Mouse (Mus musculus): Measurements from ENCODE around the gene Gm17334. TPM values are rescaled to one million over a fixed set of nuclear protein-coding genes. Genes with fewer than 3 reads are reported as not detected.

Gm17334 gene
- 0.50 and 1.0 TPM in 2 replicates for total RNA-seq (2017)

DNA sequence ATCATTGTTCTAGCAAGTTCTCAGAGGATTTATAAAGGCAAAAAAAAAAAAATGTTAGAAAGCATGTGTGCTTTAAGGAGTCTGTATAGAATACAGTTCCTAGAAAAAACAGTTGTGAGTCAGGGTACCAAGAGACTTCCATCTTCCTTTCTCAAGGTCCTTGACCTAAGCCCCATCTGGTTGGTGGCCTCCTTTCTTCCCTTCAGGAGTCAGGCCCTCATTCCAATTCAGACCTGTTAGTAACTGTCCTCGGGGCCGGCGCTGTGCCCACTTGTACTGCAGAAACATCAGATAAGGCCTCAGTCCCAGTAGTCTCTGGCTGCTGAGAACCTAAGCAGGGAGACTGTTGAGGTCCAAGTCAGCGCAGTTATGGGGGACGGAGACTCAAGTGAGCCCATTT, at the start of gene Gm17334:
Gm17334 (minus strand) TSS at position 101 of the 400 bp plus-strand sequence.
- ATAC-seq (replicated peaks in 1 of 2; ENCODE audit: insufficient read depth in 1 of 2, low FRiP score in 2 of 2, low TSS enrichment in 1 of 2, low read depth in 1 of 2, poor library complexity in 2 of 2, severe bottlenecking in 2 of 2): no peak

DNA sequence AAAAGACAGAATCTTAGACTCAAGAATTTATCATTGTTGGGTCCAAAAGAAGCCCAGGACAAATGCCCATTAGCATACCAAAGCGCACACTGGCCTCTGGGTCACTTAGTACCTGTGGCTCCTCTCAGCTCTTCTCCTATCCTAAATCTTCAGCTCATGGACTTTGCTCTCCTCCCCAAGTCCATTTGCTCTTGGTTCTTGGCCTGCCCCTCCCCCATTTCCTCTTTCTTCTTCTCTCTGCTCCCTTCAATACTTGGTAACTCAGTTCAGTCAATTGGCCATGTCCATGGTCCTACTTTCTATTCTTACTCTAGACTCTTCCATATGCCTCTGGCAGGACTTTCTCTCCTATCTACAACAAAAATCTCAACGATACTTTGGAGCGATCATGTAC, 49.0 kb upstream of the Gm17334 start:
- no peak for ATAC-seq (replicated peaks in 1 of 2; ENCODE audit: insufficient read depth in 1 of 2, low FRiP score in 2 of 2, low TSS enrichment in 1 of 2, low read depth in 1 of 2, poor library complexity in 2 of 2, severe bottlenecking in 2 of 2)

DNA sequence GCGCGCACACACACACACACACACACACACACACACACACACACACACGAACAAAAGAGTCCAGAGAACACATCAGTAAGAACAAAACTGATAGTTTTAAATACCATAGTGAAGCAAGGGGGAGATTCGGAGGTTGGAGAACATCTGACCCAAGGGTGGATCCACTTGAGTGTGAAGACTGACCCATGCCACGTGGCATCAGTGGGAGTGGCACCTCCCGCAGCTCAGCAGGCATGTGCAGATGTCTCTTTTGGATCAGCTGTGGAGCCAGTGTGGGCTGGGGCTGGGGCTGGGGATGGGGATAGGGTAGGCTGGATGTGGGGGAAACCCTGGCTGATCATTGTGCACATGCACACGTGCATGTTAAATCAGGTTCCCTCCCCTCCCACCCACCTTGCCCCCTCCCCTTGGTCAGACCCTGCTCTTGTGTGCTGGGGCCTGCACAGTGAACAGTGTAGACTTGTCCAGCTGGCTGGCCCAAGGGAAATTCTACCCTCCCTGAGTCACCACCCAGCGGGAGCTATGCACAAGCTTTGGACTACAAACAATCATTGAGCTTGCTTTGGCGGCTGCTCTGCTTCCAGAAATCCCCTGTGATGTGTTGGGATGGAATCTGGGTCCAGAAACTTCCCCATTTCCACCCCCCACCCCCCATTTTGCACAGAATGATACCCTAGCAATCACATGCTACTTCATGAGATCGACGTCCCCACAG, 48.4 kb upstream of the Gm17334 start:
- no peak for ATAC-seq (replicated peaks in 1 of 2; ENCODE audit: insufficient read depth in 1 of 2, low FRiP score in 2 of 2, low TSS enrichment in 1 of 2, low read depth in 1 of 2, poor library complexity in 2 of 2, severe bottlenecking in 2 of 2)

DNA sequence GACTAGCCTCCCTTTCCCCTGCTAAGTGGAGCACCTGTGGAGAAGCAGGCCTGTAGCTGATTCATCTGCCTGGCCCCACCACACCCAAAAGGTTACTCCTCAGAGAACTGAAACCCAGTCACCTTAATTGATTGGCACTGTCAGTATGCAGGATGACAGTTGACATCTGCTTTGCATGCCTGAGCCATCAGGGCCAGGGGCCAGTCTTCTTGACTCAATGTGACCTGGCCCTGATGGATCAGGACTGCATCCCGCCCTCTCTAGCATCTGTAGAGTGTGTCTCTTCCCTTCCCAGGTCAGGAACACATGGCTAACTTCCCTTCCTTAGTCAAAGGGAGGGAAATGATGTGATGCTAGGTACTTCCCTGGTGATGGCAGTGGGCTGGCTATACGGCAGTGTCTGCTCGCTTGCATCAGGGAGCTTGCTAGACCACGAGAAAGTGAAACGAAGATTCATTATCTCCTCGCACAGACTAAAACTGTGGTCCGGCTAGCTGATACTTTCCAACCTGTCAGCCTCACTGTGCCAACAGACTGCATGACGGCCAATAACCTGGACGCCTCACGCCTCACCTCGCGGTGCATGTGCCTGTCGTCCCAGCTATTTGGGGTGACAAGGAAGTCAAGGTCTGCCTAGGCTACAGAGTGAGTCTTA, 47.7 kb upstream of the Gm17334 start:
- no peak for ATAC-seq (replicated peaks in 1 of 2; ENCODE audit: insufficient read depth in 1 of 2, low FRiP score in 2 of 2, low TSS enrichment in 1 of 2, low read depth in 1 of 2, poor library complexity in 2 of 2, severe bottlenecking in 2 of 2)

DNA sequence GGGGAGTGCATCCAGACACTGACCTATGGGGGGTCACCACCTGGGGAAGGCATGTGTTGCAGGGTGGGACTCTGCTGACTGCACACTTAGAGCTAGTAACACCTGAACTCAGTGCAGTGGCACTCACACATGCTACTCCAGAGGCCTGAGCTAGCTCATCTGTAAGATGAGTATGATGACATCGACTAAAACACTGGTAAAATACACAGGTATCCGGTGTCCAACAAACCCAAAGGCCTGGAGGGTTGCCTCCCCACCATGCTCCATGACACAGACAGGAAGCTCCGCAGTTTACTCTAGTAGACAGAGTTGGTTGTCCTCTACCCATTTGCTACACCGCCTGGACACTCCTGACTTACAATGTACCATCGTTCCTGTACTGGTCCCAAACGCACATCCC, 46.5 kb upstream of the Gm17334 start:
- ATAC-seq (replicated peaks in 1 of 2; ENCODE audit: insufficient read depth in 1 of 2, low FRiP score in 2 of 2, low TSS enrichment in 1 of 2, low read depth in 1 of 2, poor library complexity in 2 of 2, severe bottlenecking in 2 of 2): no peak

DNA sequence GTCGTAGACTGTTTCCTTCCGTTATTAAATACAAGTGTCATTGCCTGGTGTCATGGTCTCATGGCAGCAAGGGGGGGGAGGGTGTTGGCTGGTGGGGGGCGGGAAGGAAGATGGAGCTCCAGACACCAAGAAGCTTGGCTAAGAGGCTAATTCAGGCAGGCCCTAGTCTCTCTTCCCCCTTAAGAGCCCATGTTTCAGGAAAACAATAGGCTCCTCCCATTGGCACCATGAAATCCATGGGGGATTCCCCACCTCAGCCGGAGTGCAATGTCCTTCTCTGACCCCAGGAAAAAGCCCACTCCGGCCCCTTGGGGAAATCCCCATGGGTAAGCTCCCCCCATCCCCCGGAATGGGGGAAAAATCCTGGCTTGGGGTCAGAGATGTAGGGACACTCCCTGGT, 45.8 kb upstream of the Gm17334 start:
- ATAC-seq (replicated peaks in 1 of 2; ENCODE audit: insufficient read depth in 1 of 2, low FRiP score in 2 of 2, low TSS enrichment in 1 of 2, low read depth in 1 of 2, poor library complexity in 2 of 2, severe bottlenecking in 2 of 2): no peak

DNA sequence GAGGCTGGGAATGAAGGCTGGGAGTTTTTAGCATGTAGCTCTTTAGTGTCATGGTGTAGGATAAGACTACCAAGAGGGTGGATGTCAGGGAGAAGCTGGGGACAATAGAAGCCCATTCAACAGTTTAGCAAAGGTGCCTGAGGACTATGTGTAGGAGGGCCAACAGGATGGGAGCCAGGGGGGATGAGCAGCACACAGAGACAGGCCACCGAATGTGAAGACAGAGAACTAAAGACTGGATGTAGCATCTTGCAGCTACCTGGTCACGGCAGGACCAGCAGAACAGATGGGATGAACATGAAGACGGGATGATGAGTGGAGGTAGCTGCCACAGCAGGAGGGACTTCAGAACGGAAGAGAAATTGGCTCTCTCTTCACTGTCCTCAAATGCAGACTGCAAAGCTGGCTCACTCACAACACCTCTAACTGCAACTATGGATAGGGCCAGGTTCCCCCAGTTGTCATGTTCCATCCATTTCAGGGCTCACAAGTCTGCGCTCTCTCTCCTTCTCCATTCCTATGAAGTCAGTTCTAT, 43.9 kb upstream of the Gm17334 start:
- ATAC-seq (replicated peaks in 1 of 2; ENCODE audit: insufficient read depth in 1 of 2, low FRiP score in 2 of 2, low TSS enrichment in 1 of 2, low read depth in 1 of 2, poor library complexity in 2 of 2, severe bottlenecking in 2 of 2): no peak

DNA sequence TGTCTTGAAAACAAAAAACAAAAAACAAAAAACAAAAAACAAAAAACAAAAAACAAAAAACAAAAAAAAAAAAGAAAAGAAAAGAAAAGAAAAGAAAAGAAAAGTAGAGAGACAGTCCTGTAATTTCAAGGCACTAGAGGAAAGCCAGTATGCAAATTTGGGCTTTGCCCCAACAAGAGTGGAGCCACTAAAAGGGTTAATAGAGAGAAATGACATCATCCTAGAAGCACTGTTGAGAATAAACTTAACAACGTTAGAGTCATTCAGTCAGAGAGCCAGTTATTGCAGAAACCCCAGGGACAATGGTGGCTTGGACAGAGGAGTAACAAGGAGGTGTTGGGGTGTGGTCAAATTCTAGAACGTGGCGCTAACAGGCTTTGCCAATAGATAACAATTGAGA, 41.8 kb upstream of the Gm17334 start:
- no peak for ATAC-seq (replicated peaks in 1 of 2; ENCODE audit: insufficient read depth in 1 of 2, low FRiP score in 2 of 2, low TSS enrichment in 1 of 2, low read depth in 1 of 2, poor library complexity in 2 of 2, severe bottlenecking in 2 of 2)

DNA sequence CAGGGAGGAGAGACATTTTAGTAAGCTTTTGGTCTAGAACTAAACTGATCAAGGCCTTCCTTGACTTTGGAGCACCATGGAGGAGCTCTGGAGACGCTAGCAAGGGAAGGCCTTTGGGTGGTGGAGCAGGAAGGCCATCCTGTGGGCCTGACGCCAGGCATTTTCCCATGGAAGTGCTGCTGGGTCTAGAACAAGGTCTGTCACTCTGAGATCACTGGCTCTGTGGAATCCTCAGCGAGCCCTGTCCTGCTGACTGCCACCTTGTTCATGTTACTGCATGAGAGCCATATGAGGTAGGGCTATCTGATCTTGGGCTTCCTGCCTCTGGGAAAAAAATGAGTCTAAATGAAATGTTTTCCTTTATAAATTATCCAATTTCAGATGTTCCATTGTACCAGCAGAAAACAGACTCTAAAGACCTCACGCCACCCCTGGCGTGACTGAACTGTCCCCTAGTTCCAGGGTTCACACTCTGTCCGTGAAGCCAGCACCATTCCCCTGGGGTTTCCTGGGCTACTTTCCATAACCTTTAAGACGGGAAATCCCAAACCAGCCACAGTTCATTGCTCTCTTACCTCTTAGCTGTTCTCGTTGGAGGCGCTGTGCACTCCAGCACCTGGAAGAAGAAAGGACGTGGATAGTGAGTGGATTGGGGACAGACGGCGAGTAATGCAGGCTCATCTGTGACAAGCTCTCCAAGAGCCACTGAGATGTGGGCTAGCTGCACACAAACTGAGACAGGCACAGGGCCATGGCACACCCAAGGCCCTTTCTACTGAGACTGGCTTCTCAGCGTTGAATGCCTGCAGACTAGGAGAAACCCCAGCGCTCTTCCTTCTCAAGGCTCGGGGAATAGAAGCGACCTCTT, 40.2 kb upstream of the Gm17334 start:
- ATAC-seq (replicated peaks in 1 of 2; ENCODE audit: insufficient read depth in 1 of 2, low FRiP score in 2 of 2, low TSS enrichment in 1 of 2, low read depth in 1 of 2, poor library complexity in 2 of 2, severe bottlenecking in 2 of 2): no peak

DNA sequence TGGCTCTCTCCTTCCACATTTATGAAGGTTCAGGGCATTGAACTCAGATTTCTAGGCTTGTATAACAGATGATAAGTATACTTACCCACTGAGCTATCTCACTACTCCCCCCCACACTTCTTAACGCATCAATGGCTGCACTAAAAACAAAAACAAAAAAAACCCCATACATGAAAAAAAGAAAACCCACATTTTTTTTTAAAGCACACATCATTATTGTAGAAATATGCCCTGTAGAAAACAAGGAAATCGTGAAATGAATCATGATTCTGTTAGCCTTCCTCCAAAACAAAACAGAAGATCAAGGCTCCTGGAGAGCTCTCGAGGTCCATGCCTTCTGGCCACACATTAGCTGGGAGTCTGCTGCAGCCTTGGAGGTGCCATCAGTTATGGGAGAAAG, 38.3 kb upstream of the Gm17334 start:
- no peak for ATAC-seq (replicated peaks in 1 of 2; ENCODE audit: insufficient read depth in 1 of 2, low FRiP score in 2 of 2, low TSS enrichment in 1 of 2, low read depth in 1 of 2, poor library complexity in 2 of 2, severe bottlenecking in 2 of 2)

DNA sequence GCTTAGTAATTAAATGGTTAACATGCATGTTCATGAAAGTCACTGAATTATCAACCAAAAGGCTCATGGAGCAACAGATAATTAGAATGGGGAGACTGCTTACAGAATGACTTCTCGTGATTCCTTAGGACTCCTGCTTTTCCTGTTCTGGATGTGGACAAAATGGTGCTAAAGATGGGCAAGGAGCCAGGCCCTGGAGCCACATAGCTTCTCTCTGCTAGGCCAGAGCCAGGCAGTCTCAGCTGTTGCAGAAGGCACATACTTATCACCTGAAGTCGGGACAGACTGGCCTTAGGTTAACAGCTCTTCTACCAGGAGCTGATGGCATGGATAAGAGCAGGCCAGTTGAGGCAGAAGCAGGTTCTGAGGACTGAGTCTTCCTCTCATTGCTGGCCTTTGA, 37.8 kb upstream of the Gm17334 start:
- no peak for ATAC-seq (replicated peaks in 1 of 2; ENCODE audit: insufficient read depth in 1 of 2, low FRiP score in 2 of 2, low TSS enrichment in 1 of 2, low read depth in 1 of 2, poor library complexity in 2 of 2, severe bottlenecking in 2 of 2)

DNA sequence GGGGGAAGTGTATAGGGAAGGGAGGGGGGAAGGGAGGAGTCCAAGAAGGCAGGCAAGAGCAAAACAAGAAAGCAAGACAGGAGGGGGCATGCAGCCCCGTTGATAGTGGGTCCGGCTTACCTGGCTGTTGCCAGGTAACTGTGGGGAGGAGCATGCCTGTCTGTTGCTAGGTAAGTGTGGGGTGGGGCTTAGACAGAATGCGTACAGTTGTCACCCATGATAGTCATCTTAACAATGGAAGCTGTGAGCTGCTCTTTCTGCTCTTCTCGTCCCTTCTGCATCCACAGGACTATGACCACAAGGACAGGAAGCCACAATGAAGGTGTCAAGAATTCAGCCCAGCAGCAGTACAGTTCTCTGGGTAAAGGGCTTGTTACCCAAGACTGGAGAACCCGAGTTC, 37.2 kb upstream of the Gm17334 start:
- ATAC-seq (replicated peaks in 1 of 2; ENCODE audit: insufficient read depth in 1 of 2, low FRiP score in 2 of 2, low TSS enrichment in 1 of 2, low read depth in 1 of 2, poor library complexity in 2 of 2, severe bottlenecking in 2 of 2): no peak

DNA sequence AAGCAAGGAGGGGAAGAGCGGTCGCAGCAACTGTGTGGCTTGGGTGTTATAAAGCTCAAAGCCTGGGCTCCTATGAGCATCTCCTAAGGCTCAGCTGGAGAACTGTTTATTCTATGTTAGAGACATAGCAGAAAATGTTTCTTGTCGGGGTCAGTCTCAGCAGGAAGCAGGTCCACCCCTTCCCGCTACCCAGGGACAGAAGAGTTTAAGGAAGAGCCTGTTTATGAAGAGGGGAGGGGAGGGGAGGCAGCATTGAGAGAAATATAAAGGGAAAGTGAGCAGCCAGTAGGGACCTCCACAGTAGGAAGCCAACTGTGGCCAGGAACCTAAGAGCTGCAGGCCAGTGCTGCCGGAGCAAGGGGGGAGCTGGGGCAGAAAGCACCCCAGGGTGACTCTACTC, 36.4 kb upstream of the Gm17334 start:
- no peak for ATAC-seq (replicated peaks in 1 of 2; ENCODE audit: insufficient read depth in 1 of 2, low FRiP score in 2 of 2, low TSS enrichment in 1 of 2, low read depth in 1 of 2, poor library complexity in 2 of 2, severe bottlenecking in 2 of 2)

DNA sequence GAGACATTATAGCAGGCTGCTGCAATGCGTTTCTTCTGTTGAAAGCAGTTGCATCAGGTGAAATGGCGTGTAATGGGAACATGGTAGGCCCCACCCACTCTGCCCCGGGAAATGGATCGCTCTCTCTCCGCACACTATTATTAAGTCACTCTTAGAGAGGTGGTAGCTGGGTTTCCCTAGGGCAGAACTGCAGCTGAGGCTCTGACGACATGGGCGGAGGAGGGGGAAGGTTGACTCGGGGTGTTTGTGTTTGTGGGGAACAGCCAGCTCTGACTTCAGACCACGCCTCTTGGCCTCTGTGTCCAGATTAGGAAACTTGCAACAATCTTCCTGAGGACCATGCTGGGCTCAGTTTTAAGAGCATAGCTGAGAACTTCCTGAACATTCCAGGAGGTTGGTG, 32.8 kb upstream of the Gm17334 start:
- ATAC-seq (replicated peaks in 1 of 2; ENCODE audit: insufficient read depth in 1 of 2, low FRiP score in 2 of 2, low TSS enrichment in 1 of 2, low read depth in 1 of 2, poor library complexity in 2 of 2, severe bottlenecking in 2 of 2): peak; percentile 43 to 60; a peak in 1 of 4 replicates

DNA sequence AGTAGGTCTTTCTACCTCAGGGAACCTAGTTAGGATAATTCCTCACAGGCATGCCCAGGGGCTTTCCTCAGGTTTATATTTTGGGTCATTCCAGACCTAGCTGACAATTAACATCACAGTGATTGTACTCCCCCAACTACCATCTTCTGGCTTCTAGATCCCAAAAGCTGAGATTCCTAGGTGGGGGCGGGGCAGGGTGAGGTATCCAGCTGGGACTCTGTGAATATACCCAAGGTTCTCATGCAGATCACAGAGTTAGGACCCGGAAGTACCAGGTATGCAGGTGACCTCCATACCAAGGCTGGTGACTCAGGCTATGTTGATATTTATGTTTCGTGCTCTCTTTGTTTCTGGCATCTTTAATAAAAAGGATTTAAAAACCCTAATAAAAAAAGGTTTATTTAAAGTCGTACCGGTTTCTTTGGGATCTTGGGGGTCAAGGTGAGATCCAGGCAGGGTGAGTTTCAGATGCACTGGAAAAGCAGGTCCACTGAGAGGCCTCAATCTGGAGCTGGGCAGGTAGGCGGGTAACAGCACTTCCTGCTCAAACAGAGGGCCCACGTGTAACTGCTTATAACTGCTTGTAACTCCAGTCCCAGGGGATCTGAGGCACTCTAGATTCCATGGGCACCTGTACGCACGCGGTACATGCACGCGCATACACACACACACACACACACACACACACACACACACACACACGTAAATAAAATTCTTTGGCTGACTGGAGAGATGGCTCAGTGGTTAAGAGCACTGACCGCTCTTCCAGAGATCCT, 31.8 kb upstream of the Gm17334 start:
- ATAC-seq (replicated peaks in 1 of 2; ENCODE audit: insufficient read depth in 1 of 2, low FRiP score in 2 of 2, low TSS enrichment in 1 of 2, low read depth in 1 of 2, poor library complexity in 2 of 2, severe bottlenecking in 2 of 2): no peak

DNA sequence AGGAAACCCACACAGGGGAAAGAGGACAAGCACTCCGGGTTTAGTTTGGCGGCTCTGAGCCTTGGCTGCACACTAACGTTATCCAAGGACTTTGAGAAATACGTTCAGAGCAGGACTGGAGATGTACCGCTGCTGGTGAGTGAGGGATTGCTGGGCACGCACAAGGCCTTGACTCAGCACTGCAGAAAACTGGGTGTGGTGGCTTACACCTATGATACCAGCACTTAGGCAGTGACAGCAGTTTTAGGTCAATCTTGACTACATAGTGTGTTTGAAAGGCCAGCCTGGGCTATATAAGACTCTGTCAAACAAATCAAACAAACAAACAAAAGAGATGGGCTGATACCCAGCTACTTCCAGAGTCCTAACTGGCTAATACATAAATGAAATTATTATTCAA, 30.5 kb upstream of the Gm17334 start:
- ATAC-seq (replicated peaks in 1 of 2; ENCODE audit: insufficient read depth in 1 of 2, low FRiP score in 2 of 2, low TSS enrichment in 1 of 2, low read depth in 1 of 2, poor library complexity in 2 of 2, severe bottlenecking in 2 of 2): no peak

DNA sequence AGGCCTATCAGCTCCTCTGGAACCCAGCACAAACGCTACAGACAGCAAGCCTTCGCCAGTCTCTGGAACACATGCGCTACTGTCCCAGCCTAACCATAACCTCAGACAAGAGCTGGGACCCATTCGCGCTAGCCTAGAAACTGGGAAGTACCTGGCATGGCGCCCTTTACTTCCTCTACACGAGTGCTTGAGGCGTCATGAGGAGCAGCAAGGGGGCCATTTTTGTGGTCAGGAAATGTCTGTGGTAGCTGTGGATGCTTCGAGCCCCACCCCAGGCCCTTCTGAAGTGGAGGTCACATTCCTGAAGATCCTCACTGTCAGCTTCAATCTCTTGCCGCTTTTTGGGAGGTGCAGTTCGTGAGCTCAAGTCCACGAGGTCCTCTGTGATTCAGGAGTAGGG, 30.1 kb upstream of the Gm17334 start:
- peak; percentile 68 to 77 for ATAC-seq (replicated peaks in 1 of 2; ENCODE audit: insufficient read depth in 1 of 2, low FRiP score in 2 of 2, low TSS enrichment in 1 of 2, low read depth in 1 of 2, poor library complexity in 2 of 2, severe bottlenecking in 2 of 2)
